Mouse (Mus musculus) testis, adult 2 months (tissue): ENCODE results near the gene Mtmr4.

Source experiments
- CTCF ChIP-seq: fragments of 200-500 bp; IDR thresholded peaks from 2 replicates; pipeline ENCODE4 v1.5.1; 2012; ENCODE audit warnings: low read depth, mild to moderate bottlenecking, inconsistent platforms, low read length, moderate library complexity; ENCODE audit not compliant: control insufficient read depth, insufficient read depth, insufficient replicate concordance
- POLR2A ChIP-seq: fragments of 200-500 bp; IDR thresholded peaks from 2 replicates; pipeline ENCODE4 v1.6.1; 2012; ENCODE audit warnings: low read depth, mild to moderate bottlenecking, inconsistent platforms, low read length, moderate library complexity; ENCODE audit not compliant: control insufficient read depth

GRCm38 (mm10) chr11:87590841-87591525 is 979 bp upstream of the Mtmr4 start:
- TF ChIP-seq POLR2A: no peak
- TF ChIP-seq CTCF: no peak
